Mouse (Mus musculus): ENCODE results near the gene Cldn14. TPM values are rescaled to one million over a fixed set of nuclear protein-coding genes. Genes with fewer than 3 reads are reported as not detected.

The Cldn14 gene
- polyA plus RNA-seq, 1 experiment from 2014 or later, result 0.37 TPM

Other genes starting within 250 kb of the Cldn14 start
- gene Morc3, start 176.7 kb downstream of the Cldn14 start, polyA plus RNA-seq (2015; fragmentation: Nextera tagmentation; extraction: Ambion mirVana), result 34.5 and 41.0 TPM in 2 replicates
- gene Chaf1b, start 124.9 kb downstream of the Cldn14 start, polyA plus RNA-seq (2015; fragmentation: Nextera tagmentation; extraction: Ambion mirVana), result 53.8 and 57.0 TPM in 2 replicates
- gene Sim2, start 76.1 kb upstream of the Cldn14 start, polyA plus RNA-seq (2015; fragmentation: Nextera tagmentation; extraction: Ambion mirVana), result 0.31 TPM in 2 replicates

Data from stomach, embryonic 15.5 days (tissue).